In the genomic region with DNA sequence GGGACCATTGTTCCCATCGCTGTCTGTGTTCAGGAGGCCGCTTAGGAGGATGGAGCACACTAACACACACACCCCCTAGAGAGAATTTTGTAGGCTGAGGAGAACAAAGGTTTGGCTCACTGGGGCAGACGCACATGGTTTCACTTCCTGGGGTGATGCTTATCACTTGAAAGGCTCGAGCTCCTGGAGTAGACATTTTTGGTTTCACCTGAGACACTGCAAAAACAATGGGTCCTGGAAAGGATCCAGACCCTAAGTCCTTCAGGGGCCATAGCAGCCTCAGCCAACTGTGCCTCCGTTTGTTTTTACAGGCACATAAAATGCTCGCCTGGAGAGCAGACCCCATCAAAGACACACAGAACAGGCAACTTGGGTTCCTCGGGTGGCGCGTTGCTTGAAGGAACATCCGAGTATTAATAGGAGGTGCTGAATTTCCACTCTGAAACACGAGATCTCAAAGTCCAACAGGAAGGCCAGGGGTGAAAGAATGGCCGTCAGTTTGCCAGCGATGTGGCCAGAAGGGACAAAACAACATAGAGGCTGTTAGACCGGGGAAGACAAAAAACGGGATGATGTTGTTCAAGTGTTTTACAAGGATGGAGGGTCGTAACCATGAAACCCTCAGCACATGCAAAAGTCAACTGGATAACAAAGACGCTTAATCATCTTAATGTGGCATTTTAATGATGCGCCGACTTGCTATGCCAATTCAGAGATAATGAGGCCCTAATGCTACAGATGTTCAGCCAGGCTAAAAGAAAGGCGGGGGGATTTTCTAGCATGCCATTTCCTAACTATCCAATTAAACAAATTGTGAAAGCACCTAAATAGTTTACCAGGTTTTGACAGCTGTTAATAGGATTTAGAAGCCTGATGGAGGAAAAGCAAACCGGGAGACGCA, we compare ENCODE assay signal across 9 mouse cellular contexts. TPM values are rescaled to one million over a fixed set of nuclear protein-coding genes. Genes with fewer than 3 reads are reported as not detected.
A peak's percentile ranks its signal among the peaks of the same experiment; 100 is the strongest.
DNase-seq lines count a peak whose midpoint lies in the region; ATAC-seq and TF ChIP-seq lines count a peak whose summit lies in the region.
"Had no signal": no experiment of that assay in that cellular context is flagged by ENCODE, and none has a peak within 500 bp of the region (broad histone marks: within the 10 kb centered on the region; RNA-seq: fewer than 3 reads in every experiment).

No protein-coding gene starts in this region.

- DNase-seq in heart, adult 18-20 months: peak; percentile 5 to 56
- peak; percentile 46 to 65 for DNase-seq in CD8-positive naive resting alpha-beta T cell, adult 2 months (ENCODE audit: low read depth in 2 of 2, low spot score in 2 of 2)
- DNase-seq in forebrain, postnatal 0 days: peak; percentile 17
- peak; percentile 35 for DNase-seq in neural tube, embryonic 11.5 days (ENCODE audit: low spot score)
- no peak for DNase-seq in adrenal gland, adult 2 months
- no peak for DNase-seq in frontal cortex, adult 2 months (ENCODE audit: extremely low spot score in 1 of 2, low spot score in 1 of 2)

- H3K9me3 ChIP-seq in heart, embryonic 12.5 days (replicated peaks): no peaks in the 10 kb centered on the region
- H3K9me3 ChIP-seq in forebrain, postnatal 0 days (ENCODE audit: low read length): no peaks in the 10 kb centered on the region
- no peaks in the 10 kb centered on the region for H3K9me3 ChIP-seq in neural tube, embryonic 11.5 days (ENCODE audit: control insufficient read depth, low read length)

- no peak for TF ChIP-seq CTCF in forebrain, postnatal 0 days (IDR thresholded peaks at IDR 0.05; ENCODE audit: low read depth)

- peaks cover 4% of the 10 kb centered on the region; the same call in 1 of the 2 replicates for H3K4me1 ChIP-seq in heart, embryonic 12.5 days (replicated peaks)
- 0 out of 2 replicates have a peak, but pooled peaks cover 3% of the 10 kb centered on the region for H3K4me1 ChIP-seq in forebrain, postnatal 0 days (ENCODE audit: insufficient read depth)
- H3K4me1 ChIP-seq in neural tube, embryonic 11.5 days (ENCODE audit: control insufficient read depth, insufficient read depth, low read length): peaks cover 5% of the 10 kb centered on the region

- WGBS in heart, embryonic 12.5 days: 50% methylated on average over 22 of the region's 22 CpGs
- WGBS in forebrain, postnatal 0 days: 17% methylated on average over 22 of the region's 22 CpGs
- WGBS in neural tube, embryonic 11.5 days: 20% methylated on average over 22 of the region's 22 CpGs

- H3K9ac ChIP-seq in heart, embryonic 12.5 days: no peak overlapping the region
- no peak overlapping the region for H3K9ac ChIP-seq in forebrain, postnatal 0 days
- H3K9ac ChIP-seq in neural tube, embryonic 11.5 days (ENCODE audit: low read length): no peak overlapping the region

- no peak overlapping the region for H3K27ac ChIP-seq in heart, embryonic 12.5 days (ENCODE audit: poor library complexity, severe bottlenecking)
- H3K27ac ChIP-seq in forebrain, postnatal 0 days (ENCODE audit: low read depth, low read length): no peak overlapping the region
- H3K27ac ChIP-seq in neural tube, embryonic 11.5 days (ENCODE audit: low read depth, low read length): peak overlapping the region; percentile 64

- H3K36me3 ChIP-seq in heart, embryonic 12.5 days: no peaks in the 10 kb centered on the region
- H3K36me3 ChIP-seq in forebrain, postnatal 0 days (ENCODE audit: insufficient read depth): no peaks in the 10 kb centered on the region
- no peaks in the 10 kb centered on the region for H3K36me3 ChIP-seq in neural tube, embryonic 11.5 days (ENCODE audit: control insufficient read depth, insufficient read depth, low read length)

- H3K27me3 ChIP-seq in heart, embryonic 12.5 days (replicated peaks): no peaks in the 10 kb centered on the region
- H3K27me3 ChIP-seq in forebrain, postnatal 0 days (ENCODE audit: insufficient read depth, low read length): no peaks in the 10 kb centered on the region
- no peaks in the 10 kb centered on the region for H3K27me3 ChIP-seq in neural tube, embryonic 11.5 days (ENCODE audit: control insufficient read depth, insufficient read depth, low read length)

- no peak overlapping the region for H3K4me2 ChIP-seq in heart, embryonic 12.5 days
- no peak overlapping the region; the same call in 1 of the 2 replicates for H3K4me2 ChIP-seq in forebrain, postnatal 0 days (ENCODE audit: low read depth)
- peak overlapping the region; percentile 28 for H3K4me2 ChIP-seq in neural tube, embryonic 11.5 days (ENCODE audit: low read depth)

- ATAC-seq in heart, embryonic 12.5 days (ENCODE audit: insufficient number of reproducible peaks, low FRiP score): no peak
- no peak for ATAC-seq in forebrain, postnatal 0 days
- no peak for ATAC-seq in neural tube, embryonic 11.5 days (ENCODE audit: insufficient read depth, low FRiP score, low TSS enrichment)
- no peak for ATAC-seq in erythroid progenitor cell, adult 5-6 weeks (replicated peaks; ENCODE audit: low FRiP score, poor library complexity, severe bottlenecking)

- H3K4me3 ChIP-seq in heart, embryonic 12.5 days: no peak overlapping the region
- no peak overlapping the region for H3K4me3 ChIP-seq in forebrain, postnatal 0 days (ENCODE audit: low read depth, low read length)
- H3K4me3 ChIP-seq in neural tube, embryonic 11.5 days (ENCODE audit: low read depth, low read length): no peak overlapping the region

RNA-seq across cellular contexts. Expression of a gene that starts 48.2 kb away (rescaled TPM):
- total RNA-seq in heart, adult 18-20 months (2021): 1 to 10 TPM in 1 of 2 experiments, under 1 TPM in 1; 0.89 to 5.0 TPM
- polyA plus RNA-seq in heart, embryonic 12.5 days (2016; fragmentation: Nextera tagmentation; extraction: Ambion mirVana): 0.06 and 0.26 TPM in 2 replicates
- total RNA-seq in forebrain, postnatal 0 days (2014; rRNA removed): 0.14 and 0.15 TPM in 2 replicates
- polyA plus RNA-seq in forebrain, postnatal 0 days (2015; fragmentation: Nextera tagmentation; extraction: Ambion mirVana): 0.21 and 0.23 TPM in 2 replicates
- not detected in 2 replicates for polyA plus RNA-seq in neural tube, embryonic 11.5 days (2014; fragmentation: Nextera tagmentation; extraction: Ambion mirVana)
- total RNA-seq in adrenal gland, adult 2 months (2021): under 1 TPM; 0.72 to 0.86 TPM
- 0.10 and 0.36 TPM in 2 replicates for polyA plus RNA-seq in adrenal gland, adult 2 months (2012; rRNA removed)
- polyA plus RNA-seq in frontal cortex, adult 2 months (2012; rRNA removed): 0.17 and 0.32 TPM in 2 replicates
- total RNA-seq in erythroid progenitor cell, adult 5-6 weeks (2015; ENCODE audit: low replicate concordance): 19.5 and 21.0 TPM in 2 replicates
- 5.4 and 6.7 TPM in 2 replicates for total RNA-seq in erythroid progenitor cell, adult 5-6 weeks (2017; ENCODE audit: low replicate concordance)

RNA-seq across cellular contexts. Expression of a gene that starts 51.4 kb away (rescaled TPM):
- under 1 TPM; 0.21 to 0.30 TPM for total RNA-seq in heart, adult 18-20 months (2021)
- polyA plus RNA-seq in heart, embryonic 12.5 days (2016; fragmentation: Nextera tagmentation; extraction: Ambion mirVana): 1.2 and 2.1 TPM in 2 replicates
- total RNA-seq in forebrain, postnatal 0 days (2014; rRNA removed): 1.2 and 2.1 TPM in 2 replicates
- polyA plus RNA-seq in forebrain, postnatal 0 days (2015; fragmentation: Nextera tagmentation; extraction: Ambion mirVana): 0.88 and 1.3 TPM in 2 replicates
- 1.4 and 1.9 TPM in 2 replicates for polyA plus RNA-seq in neural tube, embryonic 11.5 days (2014; fragmentation: Nextera tagmentation; extraction: Ambion mirVana)
- total RNA-seq in adrenal gland, adult 2 months (2021): under 1 TPM; 0.35 to 0.45 TPM
- polyA plus RNA-seq in adrenal gland, adult 2 months (2012; rRNA removed): 0.97 and 1.1 TPM in 2 replicates
- 1.6 and 2.0 TPM in 2 replicates for polyA plus RNA-seq in frontal cortex, adult 2 months (2012; rRNA removed)
- total RNA-seq in erythroid progenitor cell, adult 5-6 weeks (2015; ENCODE audit: low replicate concordance): 2.5 and 4.2 TPM in 2 replicates
- 0.61 TPM in 1 of 2 replicates, not detected in the other for total RNA-seq in erythroid progenitor cell, adult 5-6 weeks (2017; ENCODE audit: low replicate concordance)
- total RNA-seq: megakaryocyte, adult 5-6 weeks had no signal

RNA-seq across cellular contexts. Expression of a gene that starts 53.3 kb away (rescaled TPM):
- not detected for total RNA-seq in heart, adult 18-20 months (2021)
- 0.28 and 0.52 TPM in 2 replicates for polyA plus RNA-seq in heart, embryonic 12.5 days (2016; fragmentation: Nextera tagmentation; extraction: Ambion mirVana)
- total RNA-seq in forebrain, postnatal 0 days (2014; rRNA removed): not detected in 2 replicates
- polyA plus RNA-seq in forebrain, postnatal 0 days (2015; fragmentation: Nextera tagmentation; extraction: Ambion mirVana): not detected in 2 replicates
- 0.16 TPM in 1 of 2 replicates, not detected in the other for polyA plus RNA-seq in neural tube, embryonic 11.5 days (2014; fragmentation: Nextera tagmentation; extraction: Ambion mirVana)
- under 1 TPM; 0.66 to 0.69 TPM for total RNA-seq in adrenal gland, adult 2 months (2021)
- 0.10 and 0.30 TPM in 2 replicates for polyA plus RNA-seq in adrenal gland, adult 2 months (2012; rRNA removed)
- polyA plus RNA-seq in frontal cortex, adult 2 months (2012; rRNA removed): 0.10 TPM in 1 of 2 replicates, not detected in the other
- 7.5 and 8.3 TPM in 2 replicates for total RNA-seq in erythroid progenitor cell, adult 5-6 weeks (2015; ENCODE audit: low replicate concordance)
- 3.1 and 13.2 TPM in 2 replicates for total RNA-seq in erythroid progenitor cell, adult 5-6 weeks (2017; ENCODE audit: low replicate concordance)

RNA-seq across cellular contexts. Expression of a gene that starts 58.8 kb away (rescaled TPM):
- total RNA-seq in heart, adult 18-20 months (2021): 10 to 100 TPM; 63.9 to 65.9 TPM
- polyA plus RNA-seq in heart, embryonic 12.5 days (2016; fragmentation: Nextera tagmentation; extraction: Ambion mirVana): 102 and 104 TPM in 2 replicates
- total RNA-seq in forebrain, postnatal 0 days (2014; rRNA removed): 73.1 and 105 TPM in 2 replicates
- 272 and 326 TPM in 2 replicates for polyA plus RNA-seq in forebrain, postnatal 0 days (2015; fragmentation: Nextera tagmentation; extraction: Ambion mirVana)
- 133 and 151 TPM in 2 replicates for polyA plus RNA-seq in neural tube, embryonic 11.5 days (2014; fragmentation: Nextera tagmentation; extraction: Ambion mirVana)
- 10 to 100 TPM; 88.5 to 93.5 TPM for total RNA-seq in adrenal gland, adult 2 months (2021)
- polyA plus RNA-seq in adrenal gland, adult 2 months (2012; rRNA removed): 43.0 and 49.2 TPM in 2 replicates
- 177 and 209 TPM in 2 replicates for polyA plus RNA-seq in frontal cortex, adult 2 months (2012; rRNA removed)
- total RNA-seq in erythroid progenitor cell, adult 5-6 weeks (2015; ENCODE audit: low replicate concordance): 8.8 and 10.8 TPM in 2 replicates
- 5.3 and 6.3 TPM in 2 replicates for total RNA-seq in erythroid progenitor cell, adult 5-6 weeks (2017; ENCODE audit: low replicate concordance)

Comparison
In these comparisons a context has a peak if more than half of its experiments do, and no peak if none do; other contexts are left out.
1. DNase-seq: peak in heart, adult 18-20 months (2 of 2), CD8-positive naive resting alpha-beta T cell, adult 2 months (2 of 2), forebrain, postnatal 0 days (single experiment) and neural tube, embryonic 11.5 days (single experiment); none in adrenal gland, adult 2 months (single experiment) and frontal cortex, adult 2 months (0 of 2).